Mouse (Mus musculus) ES-Bruce4 (cell line): ENCODE data around the gene Tmem170b. TPM values are rescaled to one million over a fixed set of nuclear protein-coding genes. Genes with fewer than 3 reads are reported as not detected.

Source experiments
- H3K27ac ChIP-seq: 2 replicates; pipeline ENCODE4 v1.5.1; 2012; ENCODE audit warnings: low read length, inconsistent platforms; ENCODE audit not compliant: insufficient read depth
- H3K27me3 ChIP-seq: 2 replicates; pipeline ENCODE4 v1.6.1; 2012; ENCODE audit warnings: mild to moderate bottlenecking, low read length, inconsistent platforms; ENCODE audit not compliant: control insufficient read depth, poor library complexity, insufficient read depth, severe bottlenecking
- H3K36me3 ChIP-seq: 2 replicates; pipeline ENCODE4 v1.6.1; 2012; ENCODE audit warnings: inconsistent platforms, mild to moderate bottlenecking, low read length, moderate library complexity; ENCODE audit not compliant: control insufficient read depth, poor library complexity, insufficient read depth, severe bottlenecking
- H3K4me1 ChIP-seq: one replicate; pipeline ENCODE4 v1.8.1; 2011; ENCODE audit warnings: low read length; ENCODE audit not compliant: control insufficient read depth, insufficient read depth
- H3K4me3 ChIP-seq: 2 replicates; pipeline ENCODE4 v1.5.1; 2011; ENCODE audit warnings: low read depth, mild to moderate bottlenecking, low read length
- H3K9ac ChIP-seq: 2 replicates; pipeline ENCODE4 v1.6.1; 2012; ENCODE audit warnings: low read depth, mild to moderate bottlenecking, inconsistent platforms; ENCODE audit not compliant: poor library complexity, severe bottlenecking
- H3K9me3 ChIP-seq: replicated peaks from 2 replicates; pipeline ENCODE4 v1.6.1; 2012; ENCODE audit warnings: mild to moderate bottlenecking, low read length, inconsistent platforms; ENCODE audit not compliant: control insufficient read depth, poor library complexity, insufficient read depth, severe bottlenecking
- CTCF ChIP-seq: IDR thresholded peaks from one replicate; pipeline ENCODE4 v1.8.1; 2011; ENCODE audit warnings: low read depth, low read length
- EP300 ChIP-seq: IDR thresholded peaks from 2 replicates; pipeline ENCODE4 v1.6.1; 2011; ENCODE audit warnings: low read depth, low read length; ENCODE audit not compliant: insufficient read depth
- POLR2A ChIP-seq: IDR thresholded peaks from one replicate; pipeline ENCODE4 v1.8.1; 2011; ENCODE audit warnings: low read length; ENCODE audit not compliant: insufficient read depth
- polyA plus RNA-seq: library from polyadenylated mRNA; stranded (reverse); fragments of >200 nt; gene quantifications from 2 replicates; pipeline ENCODE4 v1.2.4, GENCODE M21; 2011; ENCODE audit warnings: low read depth; ENCODE audit not compliant: missing spikeins, insufficient read depth, insufficient read length

The Tmem170b gene
- polyA plus RNA-seq, 1 experiment, result 9.0 TPM

DNA sequence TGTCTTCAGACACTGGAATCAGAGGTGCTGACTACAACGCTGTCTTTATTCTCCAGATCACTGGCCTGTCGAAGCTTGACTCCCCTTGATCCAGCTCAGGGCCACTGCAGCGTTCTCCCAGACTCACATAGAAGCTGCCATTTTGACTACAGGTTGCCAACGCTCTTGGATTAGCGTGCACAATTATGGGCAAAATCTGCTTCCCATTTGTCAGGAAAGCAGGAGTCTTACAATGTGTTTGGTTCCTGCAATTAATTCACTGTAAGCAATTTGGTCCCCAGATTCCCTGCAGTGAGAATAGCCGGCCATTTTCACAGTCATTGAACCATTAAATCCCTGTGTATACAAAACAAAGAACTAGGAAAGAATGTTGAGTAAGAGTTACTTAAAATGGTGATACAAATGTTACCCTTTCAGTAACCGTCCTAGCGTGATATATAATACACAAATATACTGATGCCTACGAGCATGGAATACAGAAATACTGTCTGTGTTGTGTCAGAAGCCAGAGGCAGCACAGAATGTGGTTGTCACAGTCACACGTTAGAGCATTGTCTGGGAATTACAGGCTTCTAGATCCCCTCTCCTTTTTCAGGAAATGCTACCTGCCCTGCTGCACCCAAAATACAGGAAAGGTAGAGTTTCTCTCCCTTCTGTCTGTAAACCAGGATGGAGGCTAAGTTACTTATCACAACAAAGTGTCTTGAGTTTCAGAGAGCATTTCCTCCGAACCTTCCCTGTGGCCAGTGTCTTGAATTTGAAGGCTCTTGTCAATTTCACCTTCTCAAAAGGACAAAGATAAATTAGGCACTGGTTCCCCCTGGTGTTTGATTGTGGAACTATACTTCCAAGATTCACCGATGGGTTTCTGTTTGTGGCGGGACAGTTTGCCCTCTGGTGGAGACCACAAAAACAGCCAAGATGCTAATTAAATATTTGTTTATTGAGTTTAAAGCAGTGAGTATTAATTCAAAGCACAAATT, 34.0 kb upstream of the Tmem170b start:
- no peak overlapping the region for H3K9ac ChIP-seq
- H3K27ac ChIP-seq, result no peak overlapping the region
- no peaks in the 10 kb centered on the region for H3K4me1 ChIP-seq
- no peaks in the 10 kb centered on the region for H3K9me3 ChIP-seq
- H3K27me3 ChIP-seq, result no peaks in the 10 kb centered on the region; the same call in 1 of the 2 replicates
- no peak for TF ChIP-seq CTCF
- TF ChIP-seq EP300, result no peak
- TF ChIP-seq POLR2A, result no peak
- no peak overlapping the region for H3K4me3 ChIP-seq
- no peaks in the 10 kb centered on the region for H3K36me3 ChIP-seq

DNA sequence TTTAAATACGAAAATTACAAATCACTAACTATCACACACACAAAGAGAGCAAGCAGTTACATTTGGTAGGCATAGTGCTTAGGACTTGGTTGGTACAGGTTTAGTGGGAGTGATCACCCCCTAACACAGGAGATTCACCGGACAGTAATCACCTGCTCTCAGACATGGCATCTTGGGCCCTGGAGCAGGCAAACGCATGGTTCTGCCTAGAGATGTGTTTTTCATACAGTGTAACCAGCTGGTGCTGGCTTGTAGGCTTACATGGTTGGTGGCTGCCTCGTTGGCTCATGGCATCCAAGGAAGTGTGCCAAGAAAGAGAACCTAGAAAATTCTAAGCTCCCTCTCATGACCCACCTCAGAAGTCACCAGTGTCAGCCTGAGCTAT, 33.4 kb upstream of the Tmem170b start:
- Histone ChIP-seq H3K4me3 (no peak overlapping the region), H3K27me3 (no peaks in the 10 kb centered on the region; the same call in 1 of the 2 replicates), H3K4me1 (no peaks in the 10 kb centered on the region), H3K36me3 (no peaks in the 10 kb centered on the region), H3K9me3 (no peaks in the 10 kb centered on the region), H3K9ac (no peak overlapping the region), H3K27ac (no peak overlapping the region)
- no peak for TF ChIP-seq CTCF
- no peak for TF ChIP-seq EP300
- TF ChIP-seq POLR2A, result no peak

DNA sequence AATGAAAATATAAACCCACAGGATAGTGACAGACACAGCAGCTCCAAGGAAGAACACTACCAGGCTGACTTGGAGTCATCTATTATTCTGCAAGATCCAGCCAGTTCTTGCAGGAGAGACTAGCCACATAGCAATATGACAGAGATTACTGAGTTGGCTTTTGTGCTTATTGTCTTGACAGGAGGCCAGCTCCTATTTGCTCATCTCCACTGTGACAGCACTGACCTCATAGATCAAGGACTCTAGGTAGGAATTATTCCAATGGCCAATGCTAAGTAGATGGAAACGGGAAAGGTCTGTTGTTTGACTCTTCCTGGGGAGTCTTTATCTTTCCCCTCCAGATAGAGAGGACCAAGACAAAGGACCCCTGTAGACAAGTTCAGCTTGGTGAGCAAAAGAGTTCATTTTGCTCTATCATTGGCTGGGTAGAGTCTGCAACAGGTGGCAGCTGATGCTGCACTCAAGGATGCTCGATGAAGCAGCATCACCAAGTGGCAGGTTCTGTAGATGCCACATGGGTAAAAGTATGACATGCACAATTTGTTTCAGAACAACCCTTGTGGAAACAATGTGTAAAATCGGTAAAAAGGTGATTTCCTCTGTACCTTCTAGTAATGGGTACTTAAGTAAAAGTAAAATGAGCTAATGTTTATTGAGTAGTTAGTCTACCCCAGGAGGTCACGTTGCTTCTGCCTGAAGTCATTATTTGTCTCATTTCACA, 32.4 kb upstream of the Tmem170b start:
- Histone ChIP-seq H3K36me3 (no peaks in the 10 kb centered on the region), H3K4me1 (no peaks in the 10 kb centered on the region), H3K9ac (no peak overlapping the region), H3K27ac (no peak overlapping the region), H3K27me3 (no peaks in the 10 kb centered on the region), H3K4me3 (no peak overlapping the region), H3K9me3 (no peaks in the 10 kb centered on the region)
- TF ChIP-seq POLR2A, result no peak
- no peak for TF ChIP-seq CTCF
- TF ChIP-seq EP300, result no peak

DNA sequence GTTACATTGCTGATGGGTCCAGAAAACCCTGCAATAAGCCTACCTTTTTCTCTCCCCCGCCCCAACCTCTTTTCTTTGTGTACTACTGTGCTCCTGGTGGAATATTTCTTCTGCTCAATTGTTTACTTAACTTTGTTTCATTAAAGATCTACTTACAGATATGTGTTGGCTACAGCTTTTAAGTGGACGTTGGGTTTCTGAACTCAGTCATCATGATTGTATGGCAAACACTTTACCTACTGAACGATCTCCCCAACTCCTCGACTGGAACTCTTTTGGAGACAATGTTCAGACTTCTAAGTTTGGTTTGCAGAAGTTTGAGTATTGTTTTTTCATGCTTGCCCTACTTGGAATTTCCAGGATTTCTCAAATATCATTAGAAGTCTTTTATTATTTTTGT, 24.6 kb upstream of the Tmem170b start:
- no peak overlapping the region for H3K9ac ChIP-seq
- no peaks in the 10 kb centered on the region for H3K9me3 ChIP-seq
- H3K27ac ChIP-seq, result no peak overlapping the region
- H3K36me3 ChIP-seq, result no peaks in the 10 kb centered on the region
- no peak overlapping the region for H3K4me3 ChIP-seq
- H3K27me3 ChIP-seq, result no peaks in the 10 kb centered on the region
- TF ChIP-seq EP300 (no peak), POLR2A (no peak), CTCF (no peak)
- H3K4me1 ChIP-seq, result no peaks in the 10 kb centered on the region

DNA sequence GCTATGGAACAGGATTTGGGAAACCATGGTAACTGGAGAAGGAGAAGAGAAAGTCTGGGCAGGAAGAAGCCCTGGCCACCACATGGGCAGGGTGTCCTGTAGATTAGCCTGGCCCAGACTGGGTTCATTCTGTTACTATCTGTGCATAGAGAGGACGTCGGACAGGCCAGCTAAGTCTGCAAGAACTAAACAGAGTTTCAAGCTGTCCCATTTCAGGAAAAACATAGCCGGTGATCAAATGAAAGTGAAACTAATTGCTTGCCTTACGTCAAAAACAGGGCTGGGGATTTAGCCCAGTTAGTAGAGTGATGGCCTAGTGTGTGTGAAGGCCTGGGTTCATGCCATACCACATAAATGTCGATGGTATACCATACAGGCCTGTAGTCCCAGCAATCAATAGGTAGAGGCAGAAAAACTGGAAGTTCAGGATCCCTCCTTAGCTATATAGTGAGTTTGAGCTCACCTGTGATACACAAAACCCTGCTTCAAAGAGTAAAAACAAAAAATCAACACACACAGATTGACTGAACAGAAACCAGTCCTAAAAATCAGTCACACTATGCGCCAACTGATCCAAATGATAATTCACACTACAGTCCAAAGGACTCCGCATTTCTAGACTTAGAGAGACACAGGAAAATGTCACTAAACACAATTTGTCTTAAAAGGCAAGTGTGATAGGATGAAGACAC, 21.9 kb upstream of the Tmem170b start:
- Histone ChIP-seq H3K4me3 (no peak overlapping the region), H3K9ac (no peak overlapping the region), H3K27ac (no peak overlapping the region), H3K27me3 (no peaks in the 10 kb centered on the region), H3K36me3 (no peaks in the 10 kb centered on the region), H3K4me1 (no peaks in the 10 kb centered on the region), H3K9me3 (no peaks in the 10 kb centered on the region)
- TF ChIP-seq POLR2A, result no peak
- TF ChIP-seq CTCF, result no peak
